Mouse (Mus musculus) limb, embryonic 11.5 days (tissue): ENCODE results near the gene Itpr2. TPM values are rescaled to one million over a fixed set of nuclear protein-coding genes. Genes with fewer than 3 reads are reported as not detected.
A peak's percentile ranks its signal among the peaks of the same experiment; 100 is the strongest.
"Not testable (repeated sequence)": the region's sequence is repeated elsewhere in the genome, so short reads cannot be mapped to it uniquely, and the experiment has no call there.

Experiments used
- ATAC-seq: fragments of 200-750 bp; cut with Nextera tagmentation; 2 replicates; pipeline ENCODE4 v1.8.0; 2017; ENCODE audit warnings: low read depth; ENCODE audit not compliant: insufficient number of reproducible peaks, low FRiP score, low TSS enrichment
- DNase-seq: peaks from one replicate; pipeline ENCODE4 v3.0.0-alpha.2; 2015; ENCODE audit warnings: low spot score
- H3K27ac ChIP-seq: fragments of 300-500 bp; sonication (generic); replicated peaks from 2 replicates; pipeline ENCODE4 v1.5.1; 2014; ENCODE audit warnings: low read depth, mild to moderate bottlenecking, low read length
- H3K27me3 ChIP-seq: fragments of 300-500 bp; sonication (generic); 2 replicates; pipeline ENCODE4 v1.6.1; 2014; ENCODE audit warnings: mild to moderate bottlenecking, low read length, mixed read lengths; ENCODE audit not compliant: control insufficient read depth, insufficient read depth
- H3K36me3 ChIP-seq: fragments of 300-500 bp; sonication (generic); 2 replicates; pipeline ENCODE4 v1.6.1; 2014; ENCODE audit warnings: mild to moderate bottlenecking, low read length, moderate library complexity, mixed read lengths; ENCODE audit not compliant: control insufficient read depth, insufficient read depth
- H3K4me1 ChIP-seq: fragments of 300-500 bp; sonication (generic); 2 replicates; pipeline ENCODE4 v1.6.1; 2014; ENCODE audit warnings: low read length, mixed read lengths; ENCODE audit not compliant: control insufficient read depth, insufficient read depth
- H3K4me2 ChIP-seq: fragments of 300-500 bp; sonication (generic); 2 replicates; pipeline ENCODE4 v1.6.1; 2014; ENCODE audit warnings: low read depth, mild to moderate bottlenecking, moderate library complexity; ENCODE audit not compliant: severe bottlenecking
- H3K4me3 ChIP-seq: fragments of 300-500 bp; sonication (generic); 2 replicates; pipeline ENCODE4 v1.5.1; 2014; ENCODE audit warnings: low read depth, low read length
- H3K9ac ChIP-seq: fragments of 300-500 bp; sonication (generic); 2 replicates; pipeline ENCODE4 v1.6.1; 2014; ENCODE audit warnings: mild to moderate bottlenecking, low read length
- H3K9me3 ChIP-seq: fragments of 300-500 bp; sonication (generic); 2 replicates; pipeline ENCODE4 v1.6.1; 2016; ENCODE audit warnings: low read length; ENCODE audit not compliant: control insufficient read depth
- WGBS: fragments of 180-500 bp; shearing (Covaris S2); extraction: QIAGEN DNeasy Blood & Tissue Kit; methylation state at CpG from one replicate; pipeline ENCODE4 v1.1.7; 2014; 5-methylcytosine and 5-hydroxymethylcytosine counted together
- polyA plus RNA-seq: library from polyadenylated mRNA; unstranded; fragments of >200 nt; fragmentation: Nextera tagmentation; extraction: Ambion mirVana; gene quantifications from 2 replicates; pipeline ENCODE4 v1.2.1, GENCODE M21; 2014

The Itpr2 gene
- polyA plus RNA-seq, 1 experiment from 2014 or later: 5.7 TPM

DNA sequence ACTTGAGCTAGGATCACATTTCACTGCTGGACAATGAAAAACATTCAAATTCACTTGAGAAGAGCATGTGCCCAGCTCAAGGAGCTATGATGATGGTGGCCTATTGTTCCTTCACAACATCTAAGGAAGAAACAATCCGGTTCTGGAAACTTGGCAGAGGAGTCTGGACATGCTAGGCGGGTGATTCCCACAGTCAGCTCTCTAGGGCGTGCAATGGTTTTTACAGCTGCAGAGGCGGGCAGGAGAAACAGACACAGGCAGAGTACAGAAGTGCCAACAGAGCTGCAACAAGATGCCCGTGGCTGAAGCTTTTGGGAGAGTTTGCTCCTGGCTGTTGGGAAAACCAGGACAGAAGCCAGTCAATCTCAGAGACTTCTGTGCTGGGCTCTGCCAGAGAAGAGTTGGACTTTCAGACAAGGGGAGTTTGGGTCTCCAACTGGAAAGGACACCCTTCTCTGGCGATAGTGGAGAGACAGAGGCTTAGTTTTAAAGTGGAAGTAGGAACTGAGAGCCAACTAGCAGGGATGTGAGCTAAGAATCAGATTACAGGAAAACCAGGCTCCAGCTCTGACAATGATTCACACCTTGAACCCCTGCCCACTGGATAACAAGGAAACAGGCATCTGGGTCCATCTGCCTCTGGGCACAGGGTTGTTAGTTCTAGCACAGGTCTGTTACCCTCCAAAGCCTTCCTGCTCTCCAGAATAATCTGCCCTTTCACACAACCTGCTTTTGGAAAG lies 28.6 kb downstream of the Itpr2 start:
- no peak overlapping the region for H3K4me2 ChIP-seq
- 77% methylated on average over 6 of the region's 6 CpGs for WGBS
- no peak overlapping the region for H3K4me3 ChIP-seq

DNA sequence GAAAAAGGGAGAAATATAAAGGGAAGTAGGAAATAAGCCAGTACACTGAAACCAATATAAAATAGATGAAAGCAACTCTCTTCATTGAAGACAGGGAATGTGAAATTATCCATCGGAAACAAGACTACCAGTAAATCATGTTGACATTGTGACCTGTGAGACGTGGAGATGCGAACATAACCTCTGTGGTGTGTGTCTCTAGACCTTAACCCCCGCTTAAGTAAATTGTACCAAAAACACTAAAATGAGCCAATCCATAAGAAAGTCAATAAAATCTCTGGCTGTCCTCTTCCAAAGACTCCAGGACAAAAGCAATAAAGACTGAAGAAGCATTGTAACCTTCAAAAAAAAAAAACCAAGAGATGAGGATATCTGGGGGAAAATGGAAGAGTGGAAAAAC lies 31.6 kb downstream of the Itpr2 start:
- Histone ChIP-seq H3K9me3 (no peaks in the 10 kb centered on the region; the same call in 1 of the 2 replicates), H3K27ac (no peak overlapping the region), H3K9ac (no peak overlapping the region), H3K4me3 (no peak overlapping the region), H3K36me3 (no peaks in the 10 kb centered on the region), H3K4me2 (no peak overlapping the region), H3K4me1 (no peaks in the 10 kb centered on the region), H3K27me3 (no peaks in the 10 kb centered on the region)
- no peak for DNase-seq
- 81% methylated on average over 4 of the region's 4 CpGs for WGBS
- no peak for ATAC-seq

More for the DNA sequence above, 28.6 kb downstream of the Itpr2 start:
- Histone ChIP-seq H3K36me3 (no peaks in the 10 kb centered on the region), H3K9me3 (no peaks in the 10 kb centered on the region), H3K27ac (no peak overlapping the region), H3K4me1 (no peaks in the 10 kb centered on the region), H3K27me3 (no peaks in the 10 kb centered on the region), H3K9ac (no peak overlapping the region)
- ATAC-seq: no peak
- no peak for DNase-seq

DNA sequence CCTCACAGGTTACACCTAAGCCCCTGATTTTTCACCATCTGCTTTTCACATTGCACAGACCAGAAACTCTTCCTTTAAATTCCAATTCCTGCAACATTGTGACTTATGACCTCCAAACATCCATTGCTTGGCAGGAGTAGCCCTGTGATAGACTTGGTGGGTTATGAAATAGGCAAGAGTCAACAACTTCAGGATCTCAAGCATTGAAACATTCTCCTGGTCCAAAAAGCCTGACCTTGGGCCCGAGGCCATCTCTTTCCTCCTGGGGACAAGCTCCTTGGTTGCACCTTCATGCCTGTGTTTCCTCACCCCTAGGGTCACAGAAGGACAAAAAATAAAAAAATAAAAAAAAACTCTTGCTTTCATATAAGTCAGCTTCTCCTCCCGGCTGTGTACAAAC lies 32.1 kb downstream of the Itpr2 start:
- H3K36me3 ChIP-seq: no peaks in the 10 kb centered on the region
- H3K4me3 ChIP-seq: no peak overlapping the region
- no peaks in the 10 kb centered on the region for H3K4me1 ChIP-seq
- WGBS: 86% methylated on average over 2 of the region's 2 CpGs
- H3K9me3 ChIP-seq: no peaks in the 10 kb centered on the region; the same call in 1 of the 2 replicates
- DNase-seq (no peak), ATAC-seq (no peak)
- no peak overlapping the region for H3K27ac ChIP-seq
- no peak overlapping the region for H3K9ac ChIP-seq
- H3K4me2 ChIP-seq: no peak overlapping the region
- H3K27me3 ChIP-seq: no peaks in the 10 kb centered on the region

DNA sequence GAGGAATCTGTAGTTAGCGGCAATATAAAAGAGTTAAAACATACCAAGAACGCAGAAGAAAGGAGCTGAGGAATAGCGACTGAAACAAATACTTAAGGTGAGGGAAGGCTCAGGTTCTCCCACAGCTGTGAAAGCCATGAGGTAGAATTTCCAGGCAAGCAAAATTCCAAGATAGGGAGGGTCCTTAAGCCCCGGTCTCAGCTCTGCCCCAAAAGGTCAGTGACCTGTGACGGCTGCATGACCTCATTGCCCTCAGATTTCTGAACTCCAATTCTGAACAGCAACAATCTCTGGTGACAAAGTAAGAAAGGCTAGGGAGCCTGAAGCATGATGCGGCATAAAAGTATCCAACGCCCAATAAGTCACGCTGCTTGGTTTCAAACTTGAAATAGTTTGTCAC lies 33.7 kb downstream of the Itpr2 start:
- H3K4me3 ChIP-seq: no peak overlapping the region
- ATAC-seq (no peak), DNase-seq (no peak)
- WGBS: 63% methylated on average over 8 of the region's 8 CpGs
- H3K4me1 ChIP-seq: no peaks in the 10 kb centered on the region
- no peaks in the 10 kb centered on the region; the same call in 1 of the 2 replicates for H3K9me3 ChIP-seq
- no peak overlapping the region for H3K4me2 ChIP-seq
- no peak overlapping the region for H3K9ac ChIP-seq
- H3K27ac ChIP-seq: 0 out of 2 replicates have a peak overlapping the region, but pooled peaks have one; percentile 2
- H3K27me3 ChIP-seq: no peaks in the 10 kb centered on the region
- H3K36me3 ChIP-seq: no peaks in the 10 kb centered on the region

DNA sequence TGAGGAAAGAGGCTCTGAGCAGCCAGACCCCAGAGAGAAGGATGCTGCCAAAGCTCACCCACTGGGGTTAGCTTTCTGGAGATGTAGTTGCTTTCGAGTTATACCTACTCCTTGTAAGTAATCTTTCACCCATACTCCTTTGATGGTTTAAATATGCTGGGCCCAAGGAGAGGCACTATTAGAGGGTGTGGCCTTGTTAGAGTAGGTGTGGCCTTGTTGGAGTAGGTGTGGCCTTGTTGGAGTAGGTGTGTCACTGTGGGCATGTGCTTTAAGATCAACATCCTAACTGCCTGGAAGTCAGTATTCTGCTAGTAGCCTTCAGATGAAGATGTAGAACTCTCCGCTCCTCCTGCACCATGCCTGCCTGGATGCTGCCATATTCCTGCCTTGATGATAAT lies 37.4 kb downstream of the Itpr2 start:
- H3K9me3 ChIP-seq, H3K9ac ChIP-seq, H3K4me1 ChIP-seq, DNase-seq, H3K27ac ChIP-seq, H3K27me3 ChIP-seq, H3K4me2 ChIP-seq, ATAC-seq, H3K4me3 ChIP-seq, H3K36me3 ChIP-seq: not testable (repeated sequence)
- WGBS: 95% methylated on average over 2 of the region's 2 CpGs

DNA sequence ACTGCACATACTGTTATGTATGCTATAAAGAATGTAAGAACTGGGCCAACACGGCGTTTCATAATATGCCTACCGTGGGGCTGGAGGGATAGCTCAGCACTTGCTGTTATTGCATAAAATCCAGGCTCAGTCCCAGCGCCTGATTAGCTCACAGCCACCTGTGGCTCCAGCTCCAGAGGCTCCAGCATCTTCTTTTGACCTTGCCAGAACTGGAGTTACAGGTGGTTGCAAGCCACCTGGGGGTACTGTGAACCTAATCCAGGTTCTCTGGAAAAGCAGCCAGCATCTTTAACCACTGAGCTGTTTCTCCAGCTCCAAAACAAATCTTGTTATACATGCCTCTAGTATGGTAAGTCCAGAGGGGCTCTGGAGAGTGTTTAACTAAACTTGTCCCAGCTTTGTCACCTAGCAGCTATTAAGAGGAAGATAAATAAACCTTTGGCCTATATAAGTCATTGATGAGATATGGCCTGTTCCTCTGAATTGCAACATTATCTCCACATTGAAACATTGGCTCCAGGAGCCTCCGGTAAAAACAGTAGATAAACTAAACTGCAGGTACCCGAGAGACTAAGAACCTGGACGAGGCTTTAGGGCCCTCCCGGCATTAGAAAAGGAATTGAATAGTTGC lies 37.9 kb downstream of the Itpr2 start:
- no peak overlapping the region for H3K27ac ChIP-seq
- H3K36me3 ChIP-seq: no peaks in the 10 kb centered on the region
- H3K9ac ChIP-seq: no peak overlapping the region
- no peaks in the 10 kb centered on the region for H3K4me1 ChIP-seq
- DNase-seq (no peak), ATAC-seq (no peak)
- WGBS: 77% methylated on average over 8 of the region's 8 CpGs
- H3K4me3 ChIP-seq: no peak overlapping the region
- H3K4me2 ChIP-seq: no peak overlapping the region
- no peaks in the 10 kb centered on the region; the same call in 1 of the 2 replicates for H3K9me3 ChIP-seq
- no peaks in the 10 kb centered on the region for H3K27me3 ChIP-seq

DNA sequence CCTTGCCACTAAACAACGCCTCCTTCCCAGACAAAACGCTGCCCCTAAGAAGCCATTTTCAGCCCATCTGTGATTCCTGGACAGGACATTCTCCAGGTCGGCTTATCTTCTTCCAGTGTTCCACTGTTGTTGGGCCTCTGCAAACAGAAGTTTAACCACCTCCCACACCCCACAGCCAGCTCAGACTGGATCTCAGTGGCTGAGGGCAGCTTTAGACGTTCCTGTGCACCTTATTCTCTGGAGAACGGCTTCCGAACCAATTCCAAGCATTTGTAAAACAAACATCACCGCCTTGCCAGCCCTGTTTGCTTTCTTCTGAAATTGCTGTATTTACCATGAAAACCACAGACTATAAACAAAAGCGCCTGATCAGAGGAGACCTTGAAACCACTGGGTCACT lies 41.1 kb downstream of the Itpr2 start:
- no peaks in the 10 kb centered on the region for H3K27me3 ChIP-seq
- no peak for ATAC-seq
- H3K4me2 ChIP-seq: no peak overlapping the region
- H3K27ac ChIP-seq: no peak overlapping the region
- no peak for DNase-seq
- no peak overlapping the region for H3K4me3 ChIP-seq
- no peaks in the 10 kb centered on the region for H3K4me1 ChIP-seq
- no peaks in the 10 kb centered on the region for H3K9me3 ChIP-seq
- WGBS: 69% methylated on average over 8 of the region's 8 CpGs
- no peaks in the 10 kb centered on the region for H3K36me3 ChIP-seq
- H3K9ac ChIP-seq: no peak overlapping the region

DNA sequence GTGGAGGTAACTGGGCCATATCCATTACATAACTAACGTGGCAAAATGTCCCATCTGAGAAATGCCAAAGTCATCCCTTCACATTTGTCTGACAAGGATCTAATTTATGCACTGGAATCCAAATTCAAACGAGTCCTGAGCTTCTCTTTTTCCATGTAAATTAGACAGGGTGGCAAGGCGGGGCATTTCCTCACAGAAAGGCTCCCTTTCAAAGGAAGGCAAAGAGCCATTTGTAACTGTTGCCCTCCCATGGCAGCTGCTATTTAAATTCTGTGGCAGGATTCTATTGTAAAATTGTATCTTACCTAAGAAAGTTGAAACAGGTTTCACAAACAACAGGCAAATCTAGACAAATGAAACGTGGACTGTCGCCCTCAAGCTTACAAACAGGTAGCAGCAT lies 43.6 kb downstream of the Itpr2 start:
- Histone ChIP-seq H3K36me3 (no peaks in the 10 kb centered on the region), H3K27me3 (no peaks in the 10 kb centered on the region), H3K27ac (no peak overlapping the region), H3K4me2 (no peak overlapping the region), H3K9ac (no peak overlapping the region), H3K4me3 (no peak overlapping the region), H3K4me1 (no peaks in the 10 kb centered on the region), H3K9me3 (no peaks in the 10 kb centered on the region)
- ATAC-seq: no peak
- 45% methylated on average over 5 of the region's 5 CpGs for WGBS
- DNase-seq: no peak
